Mouse (Mus musculus) heart, postnatal 14 days (tissue): ENCODE measurements around the gene Trcg1. TPM values are rescaled to one million over a fixed set of nuclear protein-coding genes. Genes with fewer than 3 reads are reported as not detected.
"Not testable (repeated sequence)": the region's sequence is repeated elsewhere in the genome, so short reads cannot be mapped to it uniquely, and the experiment has no call there.

ENCODE experiments used
- DNase-seq, 2 experiments: peaks; one replicate each; pipeline ENCODE4 v3.0.0; 2021 to 2022
- intact Hi-C: fragments of 180-260 bp; cut with DNase I; formaldehyde crosslinking; loops from one replicate; pipeline ENCODE4 v1.15.1; 2025
- long read RNA-seq, 2 experiments: library from polyadenylated mRNA; stranded (forward); transcript quantifications; one replicate each; pipeline ENCODE4 v2.0.0; 2021
- total RNA-seq, 2 experiments: library from RNA; stranded (reverse); gene quantifications; 2 replicates each; pipeline ENCODE4 v1.2.3; 2021

The Trcg1 gene
- not detected for total RNA-seq
- long read RNA-seq, experiment 1 = 0 reads
- long read RNA-seq, experiment 2 = 0 reads

GRCm38 (mm10) chr9:57236256-57236655, at the start of gene Trcg1:
Gene Trcg1, plus strand, starts transcription at chr9:57236556.
- intact Hi-C loops = no loop called here
- DNase-seq = no peak

GRCm38 (mm10) chr9:57196708-57197107, 39.6 kb upstream of the Trcg1 start:
- intact Hi-C loops = no loop called here
- DNase-seq = no peak

- DNase-seq = no peak
- intact Hi-C loops = no loop called here
Measured at GRCm38 (mm10) chr9:57197414-57197813, 38.9 kb upstream of the Trcg1 start.

GRCm38 (mm10) chr9:57202981-57203380, 33.4 kb upstream of the Trcg1 start:
- DNase-seq = no peak
- intact Hi-C loops = no loop called here

GRCm38 (mm10) chr9:57203571-57203970, 32.8 kb upstream of the Trcg1 start:
- DNase-seq, intact Hi-C loops: not testable (repeated sequence)

- intact Hi-C loops = loop anchor here (5.0 kb wide), 2 partner anchors 55 to 310 kb away; partner anchors contain the start of gene 1700017B05Rik
- no peak for DNase-seq
Measured at GRCm38 (mm10) chr9:57206896-57207295, 29.5 kb upstream of the Trcg1 start.

DNA sequence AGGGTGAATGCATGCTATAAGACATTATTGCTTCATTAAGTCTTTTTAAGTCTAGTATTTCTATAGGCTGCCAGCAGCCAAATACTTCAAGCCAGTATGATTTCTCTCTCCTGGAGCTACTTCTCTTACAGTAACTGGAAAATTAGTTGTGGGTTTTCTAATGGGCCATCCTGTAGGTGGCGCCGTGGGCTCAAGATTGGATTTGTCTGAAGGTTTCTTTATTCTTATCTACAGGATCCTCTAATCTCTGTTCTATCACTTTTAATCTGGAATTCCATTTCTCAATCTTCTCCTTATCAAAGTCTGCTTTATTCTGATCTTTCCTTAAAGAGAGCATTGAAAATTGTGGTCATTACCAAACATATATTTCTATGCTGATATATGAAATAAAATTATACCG, 27.0 kb upstream of the Trcg1 start:
- peak; percentile 40 to 44 for DNase-seq
- intact Hi-C loops = loop anchor here (2.0 to 5.0 kb wide), 3 partner anchors 53 to 308 kb away; partner anchors contain the start of gene 1700017B05Rik

DNA sequence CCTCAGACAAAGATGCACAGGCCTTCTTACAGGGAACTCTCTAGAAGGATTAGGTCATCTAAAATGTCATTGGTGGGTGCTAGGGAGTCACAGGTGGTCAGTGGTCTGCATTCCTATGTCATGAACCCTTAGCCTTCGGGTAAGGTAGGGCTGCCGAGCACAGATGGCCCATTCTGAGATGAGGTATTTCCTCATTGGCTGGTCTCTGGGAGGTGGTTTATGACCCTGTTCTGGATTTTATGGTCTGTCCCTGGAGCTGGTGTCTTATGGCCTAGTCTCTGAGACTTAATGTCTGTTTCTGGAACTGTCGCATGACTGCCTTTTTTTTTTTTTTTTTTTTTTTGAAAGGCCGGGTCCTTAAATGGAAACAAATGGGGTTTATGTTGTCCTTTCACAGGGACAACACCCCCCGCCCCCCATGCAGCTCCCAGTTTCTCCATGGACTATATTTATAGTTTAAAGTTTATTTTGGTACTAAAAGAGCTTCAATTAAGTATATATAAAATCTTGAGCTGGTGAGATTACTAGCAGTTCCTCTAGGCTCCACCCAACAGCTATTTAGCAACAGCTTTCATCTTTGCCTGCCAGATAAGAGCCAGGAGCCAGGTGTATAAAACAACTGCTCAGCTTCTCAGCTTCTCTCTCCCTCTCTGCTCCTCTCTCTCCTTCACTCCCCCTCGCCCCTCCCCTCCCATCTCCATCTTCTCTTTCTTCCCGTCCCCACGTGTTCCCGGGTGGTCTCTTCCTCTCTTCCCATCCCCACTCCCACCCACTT, 23.7 kb upstream of the Trcg1 start:
- no peak for DNase-seq

DNA sequence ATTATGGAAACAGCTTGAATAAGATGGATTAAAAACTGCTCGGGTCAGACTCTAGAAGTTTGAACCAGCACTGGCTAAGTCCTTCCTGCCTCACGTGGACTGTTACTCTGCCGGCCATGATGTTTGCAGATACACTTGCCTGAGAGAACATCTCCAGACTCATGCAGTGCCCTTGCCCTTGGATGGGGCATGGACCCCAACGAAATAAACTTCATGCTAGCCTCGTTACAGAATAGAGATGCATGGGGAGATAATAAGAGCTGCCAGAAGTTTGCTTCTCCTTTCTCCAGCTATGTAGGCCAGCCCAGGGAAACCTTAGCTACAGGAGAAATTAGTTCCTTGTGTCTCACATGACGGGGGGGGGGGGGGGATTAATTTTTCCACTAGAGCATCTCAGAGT, 21.9 kb upstream of the Trcg1 start:
- no peak for DNase-seq
- intact Hi-C loops = no loop called here

More for the DNA sequence above, 23.7 kb upstream of the Trcg1 start:
- intact Hi-C loops = no loop called here

- intact Hi-C loops = no loop called here
- no peak for DNase-seq
Measured at GRCm38 (mm10) chr9:57217220-57217619, 19.1 kb upstream of the Trcg1 start.

DNA sequence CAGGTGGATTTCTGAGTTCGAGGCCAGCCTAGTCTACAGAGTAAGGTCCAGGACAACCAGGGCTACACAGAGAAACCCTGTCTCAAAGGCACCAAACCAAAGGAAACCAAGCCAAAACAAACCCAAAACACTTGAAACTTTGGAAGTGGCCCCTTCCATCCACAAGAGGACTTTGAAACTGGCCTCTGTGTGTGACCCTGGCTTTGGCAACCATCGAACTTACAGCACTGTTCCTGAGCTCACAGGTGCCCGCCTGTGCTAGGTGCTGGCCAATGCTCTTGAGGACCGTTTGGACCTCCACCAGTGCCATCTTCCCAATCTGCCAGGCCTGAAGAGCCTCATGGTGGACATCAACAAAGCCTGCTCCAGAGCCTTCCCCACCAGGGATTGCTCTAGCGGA, 17.6 kb upstream of the Trcg1 start:
- intact Hi-C loops = no loop called here
- DNase-seq = no peak

GRCm38 (mm10) chr9:57219511-57219910, 16.8 kb upstream of the Trcg1 start:
- intact Hi-C loops = no loop called here
- DNase-seq = no peak

- peak; percentile 17 to 42 for DNase-seq
- intact Hi-C loops = loop anchor here (5.0 to 10.0 kb wide), 2 partner anchors 166 to 328 kb away; no protein-coding TSS in a partner anchor
Measured at GRCm38 (mm10) chr9:57220356-57220755, 16.0 kb upstream of the Trcg1 start.

GRCm38 (mm10) chr9:57223341-57223740, 13.0 kb upstream of the Trcg1 start:
- intact Hi-C loops = loop anchor here (5.0 to 10.0 kb wide), 2 partner anchors 169 to 331 kb away; no protein-coding TSS in a partner anchor
- DNase-seq = no peak

GRCm38 (mm10) chr9:57225780-57226627, 10.4 kb upstream of the Trcg1 start:
- intact Hi-C loops = loop anchor here (10.0 kb wide), 1 partner anchor 171 kb away; no protein-coding TSS in a partner anchor
- no peak for DNase-seq

DNA sequence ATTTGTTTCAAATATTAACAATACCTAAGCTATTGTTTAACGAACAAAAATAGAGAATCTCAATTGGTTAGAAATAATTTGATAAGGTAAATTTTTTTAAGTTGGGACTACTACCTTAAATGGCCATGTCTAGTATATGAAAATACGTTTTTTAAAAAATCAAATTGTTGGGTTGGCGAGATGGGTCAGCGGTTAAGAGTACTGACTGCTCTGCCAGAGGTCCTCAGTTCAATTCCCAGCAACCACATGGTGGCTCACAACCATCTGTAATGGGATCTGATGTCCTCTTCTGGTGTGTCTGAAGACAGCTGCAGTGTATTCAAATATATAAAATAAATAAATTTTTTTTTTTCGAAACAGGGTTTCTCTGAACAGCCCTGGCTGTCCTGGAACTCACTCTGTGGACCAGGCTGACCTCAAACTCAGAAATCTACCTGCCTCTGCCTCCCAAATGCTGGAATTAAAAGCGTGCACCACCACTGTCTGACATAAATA, 9.7 kb upstream of the Trcg1 start:
- intact Hi-C loops = loop anchor here (10.0 kb wide), 1 partner anchor 172 kb away; no protein-coding TSS in a partner anchor
- DNase-seq = not testable (repeated sequence)

GRCm38 (mm10) chr9:57227203-57227602, 9.2 kb upstream of the Trcg1 start:
- intact Hi-C loops = loop anchor here (10.0 kb wide), 1 partner anchor 172 kb away; no protein-coding TSS in a partner anchor
- no peak for DNase-seq

GRCm38 (mm10) chr9:57228186-57228585, 8.2 kb upstream of the Trcg1 start:
- intact Hi-C loops = loop anchor here (10.0 kb wide), 1 partner anchor 173 kb away; no protein-coding TSS in a partner anchor
- DNase-seq = no peak

- intact Hi-C loops = loop anchor here (10.0 kb wide), 1 partner anchor 175 kb away; no protein-coding TSS in a partner anchor
- DNase-seq = no peak
Measured at GRCm38 (mm10) chr9:57229726-57230125, 6.6 kb upstream of the Trcg1 start.

DNA sequence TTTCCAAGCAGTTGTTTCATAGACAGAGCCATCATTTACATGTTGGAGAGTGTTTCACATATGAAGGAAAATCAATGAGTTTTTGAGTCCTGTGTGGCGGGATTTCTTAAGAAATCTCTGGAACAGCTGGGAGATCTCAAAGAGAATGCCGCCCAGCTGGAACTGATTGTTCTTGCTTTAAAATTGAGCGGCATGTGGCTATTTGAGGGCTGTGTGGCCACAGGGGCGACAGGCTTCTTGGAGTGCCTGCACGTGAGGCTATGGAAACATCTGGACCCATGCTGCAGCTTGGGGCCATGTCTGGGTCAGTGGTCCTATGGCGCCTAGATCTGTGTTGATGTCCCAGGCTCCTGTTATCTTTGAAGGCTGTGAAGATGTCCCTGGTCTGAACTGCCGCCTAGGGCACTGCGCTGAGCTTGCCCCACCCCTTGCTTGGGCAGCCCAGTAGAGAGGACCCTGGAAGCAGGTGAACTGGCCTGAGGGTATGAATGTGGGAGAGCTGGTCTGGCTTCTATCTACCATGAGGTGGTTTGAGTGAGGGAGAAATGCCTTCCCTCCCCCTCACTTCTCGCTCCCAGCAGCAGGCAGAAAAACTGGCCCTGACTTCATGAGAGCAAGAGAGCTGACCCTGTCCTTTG, 6.1 kb upstream of the Trcg1 start:
- intact Hi-C loops = no loop called here
- no peak for DNase-seq
